Mouse (Mus musculus) hindbrain, postnatal 0 days (tissue): ENCODE data around the gene Gm15557. TPM values are rescaled to one million over a fixed set of nuclear protein-coding genes. Genes with fewer than 3 reads are reported as not detected.
"Not testable (repeated sequence)": the region's sequence is repeated elsewhere in the genome, so short reads cannot be mapped to it uniquely, and the experiment has no call there.

Source experiments
- ATAC-seq: fragments of 200-750 bp; cut with Nextera tagmentation; 2 replicates; pipeline ENCODE4 v1.8.0; 2017; ENCODE audit warnings: mild to moderate bottlenecking, moderate TSS enrichment, moderate library complexity
- DNase-seq: peaks from one replicate; pipeline ENCODE4 v3.0.0-alpha.2; 2015; ENCODE audit warnings: low spot score
- H3K27ac ChIP-seq: fragments of 300-500 bp; sonication (generic); 2 replicates; pipeline ENCODE4 v1.5.1; 2014; ENCODE audit warnings: mild to moderate bottlenecking
- H3K27me3 ChIP-seq: fragments of 300-500 bp; sonication (generic); 2 replicates; pipeline ENCODE4 v1.6.1; 2014; ENCODE audit warnings: low read length, mixed read lengths; ENCODE audit not compliant: insufficient read depth
- H3K36me3 ChIP-seq: fragments of 300-500 bp; sonication (generic); 2 replicates; pipeline ENCODE4 v1.6.1; 2014; ENCODE audit warnings: low read length, mixed read lengths; ENCODE audit not compliant: insufficient read depth
- H3K4me1 ChIP-seq: fragments of 300-500 bp; sonication (generic); 2 replicates; pipeline ENCODE4 v1.6.1; 2014; ENCODE audit warnings: antibody characterized with exemption, low read length, mixed read lengths; ENCODE audit not compliant: insufficient read depth
- H3K4me2 ChIP-seq: fragments of 300-500 bp; sonication (generic); 2 replicates; pipeline ENCODE4 v1.6.1; 2014; ENCODE audit warnings: low read depth, mild to moderate bottlenecking, low read length, moderate library complexity, mixed read lengths
- H3K4me3 ChIP-seq: fragments of 300-500 bp; sonication (generic); 2 replicates; pipeline ENCODE4 v1.5.1; 2014; ENCODE audit warnings: low read length
- H3K9ac ChIP-seq: fragments of 300-500 bp; sonication (generic); replicated peaks from 2 replicates; pipeline ENCODE4 v1.6.1; 2014; ENCODE audit warnings: mild to moderate bottlenecking, low read length, moderate library complexity, mixed read lengths
- H3K9me3 ChIP-seq: fragments of 300-500 bp; sonication (generic); 2 replicates; pipeline ENCODE4 v1.6.1; 2016; ENCODE audit warnings: low read length, mixed read lengths
- CTCF ChIP-seq: IDR thresholded peaks from 2 replicates; pipeline ENCODE4 v1.5.1; 2016; ENCODE audit warnings: antibody characterized with exemption, control low read depth, low read depth
- WGBS: fragments of 180-500 bp; shearing (Covaris S2); extraction: QIAGEN DNeasy Blood & Tissue Kit; methylation state at CpG from one replicate; pipeline ENCODE4 v1.1.7; 2014; 5-methylcytosine and 5-hydroxymethylcytosine counted together
- polyA plus RNA-seq: library from polyadenylated mRNA; unstranded; fragments of >200 nt; fragmentation: Nextera tagmentation; extraction: Ambion mirVana; gene quantifications from 2 replicates; pipeline ENCODE4 v1.2.1, GENCODE M21; 2015
- total RNA-seq: library from RNA; depleted of rRNA; stranded (reverse); fragments of >200 nt; gene quantifications from 2 replicates; pipeline ENCODE4 v1.2.3, GENCODE M21; 2014

The Gm15557 gene
- total and polyA plus RNA-seq, 2 experiments from 2014 or later, result not detected

GRCm38 (mm10) chr2:155923143-155923542 lies 17.4 kb upstream of the Gm15557 start:
- Histone ChIP-seq H3K4me3 (no peak overlapping the region), H3K9me3 (no peaks in the 10 kb centered on the region), H3K4me1 (no peaks in the 10 kb centered on the region), H3K36me3 (0 out of 2 replicates have a peak, but pooled peaks cover 6% of the 10 kb centered on the region), H3K4me2 (no peak overlapping the region), H3K9ac (no peak overlapping the region), H3K27me3 (no peaks in the 10 kb centered on the region), H3K27ac (no peak overlapping the region)
- ATAC-seq, result no peak
- DNase-seq, result no peak
- 98% methylated on average over 7 of the region's 7 CpGs for WGBS
- TF ChIP-seq CTCF, result no peak

- H3K36me3 ChIP-seq, H3K9me3 ChIP-seq, H3K9ac ChIP-seq, H3K27me3 ChIP-seq, H3K27ac ChIP-seq, H3K4me3 ChIP-seq, H3K4me2 ChIP-seq, H3K4me1 ChIP-seq, DNase-seq, ATAC-seq: not testable (repeated sequence)
- 98% methylated on average over 6 of the region's 6 CpGs for WGBS
Observed at GRCm38 (mm10) chr2:155925213-155925612, 15.3 kb upstream of the Gm15557 start.

- no peak for DNase-seq
- H3K36me3 ChIP-seq, result no peaks in the 10 kb centered on the region
- H3K4me1 ChIP-seq, result peaks cover 7% of the 10 kb centered on the region
- ATAC-seq, result no peak
- H3K27ac ChIP-seq, result no peak overlapping the region
- no peak for TF ChIP-seq CTCF
- WGBS, result 79% methylated on average over 7 of the region's 7 CpGs
- no peak overlapping the region; the same call in 1 of the 2 replicates for H3K9ac ChIP-seq
- H3K9me3 ChIP-seq, result no peaks in the 10 kb centered on the region
- peak overlapping the region; percentile 61 for H3K4me3 ChIP-seq
- no peaks in the 10 kb centered on the region for H3K27me3 ChIP-seq
- H3K4me2 ChIP-seq, result peak overlapping the region; percentile 86
Observed at GRCm38 (mm10) chr2:155928711-155929345, 11.7 kb upstream of the Gm15557 start.

- under 1% methylated on average over 38 of the region's 38 CpGs for WGBS
- Histone ChIP-seq H3K27me3 (no peaks in the 10 kb centered on the region), H3K27ac (peak within 1 kb of the TSS; percentile 86), H3K36me3 (no peaks in the 10 kb centered on the region), H3K4me1 (peaks cover 7% of the 10 kb centered on the region), H3K9me3 (no peaks in the 10 kb centered on the region), H3K4me2 (peak within 1 kb of the TSS; percentile 86), H3K9ac (peak within 1 kb of the TSS; percentile 60), H3K4me3 (peak within 1 kb of the TSS; percentile 61)
- no peak for TF ChIP-seq CTCF
- ATAC-seq (peak; percentile 97), DNase-seq (peak; percentile 97)
Observed at GRCm38 (mm10) chr2:155929531-155930442, 10.7 kb upstream of the Gm15557 start, which contains the start of gene Uqcc1. TSS of gene Uqcc1 (minus strand) at chr2:155930310.

- H3K4me2 ChIP-seq, result no peak overlapping the region
- no peak for TF ChIP-seq CTCF
- H3K4me3 ChIP-seq, result no peak overlapping the region
- no peaks in the 10 kb centered on the region for H3K27me3 ChIP-seq
- H3K27ac ChIP-seq, result no peak overlapping the region
- ATAC-seq (no peak), DNase-seq (no peak)
- 71% methylated on average over 7 of the region's 7 CpGs for WGBS
- no peak overlapping the region for H3K9ac ChIP-seq
- no peaks in the 10 kb centered on the region for H3K36me3 ChIP-seq
- no peaks in the 10 kb centered on the region for H3K4me1 ChIP-seq
- H3K9me3 ChIP-seq, result no peaks in the 10 kb centered on the region
Observed at GRCm38 (mm10) chr2:155939897-155940529, 515 bp upstream of the Gm15557 start.

- Histone ChIP-seq H3K4me3 (no peak overlapping the region), H3K4me1 (no peaks in the 10 kb centered on the region), H3K27ac (no peak overlapping the region), H3K4me2 (no peak overlapping the region), H3K27me3 (no peaks in the 10 kb centered on the region), H3K9ac (no peak overlapping the region), H3K9me3 (no peaks in the 10 kb centered on the region), H3K36me3 (no peaks in the 10 kb centered on the region)
- TF ChIP-seq CTCF, result no peak
- 88% methylated on average over 40 of the region's 40 CpGs for WGBS
- ATAC-seq (no peak), DNase-seq (no peak)
Observed at GRCm38 (mm10) chr2:155941697-155942442, 1.3 kb downstream of the Gm15557 start.
